Mouse (Mus musculus) midbrain, embryonic 13.5 days (tissue): Measurements from ENCODE around the gene Il33. TPM values are rescaled to one million over a fixed set of nuclear protein-coding genes. Genes with fewer than 3 reads are reported as not detected.
"Not testable (repeated sequence)": the region's sequence is repeated elsewhere in the genome, so short reads cannot be mapped to it uniquely, and the experiment has no call there.

Experiments used
- ATAC-seq: fragments of 200-750 bp; cut with Nextera tagmentation; 2 replicates; pipeline ENCODE4 v1.8.0; 2017; ENCODE audit warnings: mild to moderate bottlenecking, moderate TSS enrichment, moderate library complexity
- H3K27ac ChIP-seq: fragments of 300-500 bp; sonication (generic); 2 replicates; pipeline ENCODE4 v1.5.1; 2015; ENCODE audit warnings: inconsistent platforms, mild to moderate bottlenecking, moderate library complexity
- H3K27me3 ChIP-seq: fragments of 300-500 bp; sonication (generic); 2 replicates; pipeline ENCODE4 v1.6.1; 2015; ENCODE audit warnings: mild to moderate bottlenecking, inconsistent platforms
- H3K36me3 ChIP-seq: fragments of 300-500 bp; sonication (generic); 2 replicates; pipeline ENCODE4 v1.6.1; 2015; ENCODE audit warnings: mild to moderate bottlenecking, inconsistent platforms
- H3K4me1 ChIP-seq: fragments of 300-500 bp; sonication (generic); replicated peaks from 2 replicates; pipeline ENCODE4 v1.6.1; 2015; ENCODE audit warnings: inconsistent platforms
- H3K4me2 ChIP-seq: fragments of 300-500 bp; sonication (generic); replicated peaks from 2 replicates; pipeline ENCODE4 v1.6.1; 2015; ENCODE audit warnings: moderate library complexity, mild to moderate bottlenecking, inconsistent platforms
- H3K4me3 ChIP-seq: fragments of 300-500 bp; sonication (generic); replicated peaks from 2 replicates; pipeline ENCODE4 v1.5.1; 2015; ENCODE audit warnings: mild to moderate bottlenecking, inconsistent platforms
- H3K9ac ChIP-seq: fragments of 300-500 bp; sonication (generic); replicated peaks from 2 replicates; pipeline ENCODE4 v1.6.1; 2015; ENCODE audit warnings: mild to moderate bottlenecking, inconsistent platforms
- H3K9me3 ChIP-seq: fragments of 300-500 bp; sonication (generic); 2 replicates; pipeline ENCODE4 v1.6.1; 2016; ENCODE audit warnings: mild to moderate bottlenecking, inconsistent platforms
- WGBS: fragments of 180-500 bp; shearing (Covaris S2); methylation state at CpG from one replicate; pipeline ENCODE4 v1.1.7; 2015; 5-methylcytosine and 5-hydroxymethylcytosine counted together
- polyA plus RNA-seq: library from polyadenylated mRNA; unstranded; fragments of >200 nt; fragmentation: Nextera tagmentation; extraction: Ambion mirVana; gene quantifications from 2 replicates; pipeline ENCODE4 v1.2.1, GENCODE M21; 2015

The Il33 gene
- polyA plus RNA-seq, 1 experiment from 2014 or later, result 0.22 TPM

GRCm38 (mm10) chr19:29942358-29942757, 17.4 kb downstream of the Il33 start:
- no peak for ATAC-seq
- H3K4me2 ChIP-seq, result no peak overlapping the region
- H3K4me3 ChIP-seq, result no peak overlapping the region
- peaks cover 19% of the 10 kb centered on the region for H3K4me1 ChIP-seq
- no peaks in the 10 kb centered on the region for H3K9me3 ChIP-seq
- no peaks in the 10 kb centered on the region for H3K36me3 ChIP-seq
- no peak overlapping the region for H3K27ac ChIP-seq
- WGBS, result 75% methylated on average over 6 of the region's 6 CpGs
- H3K9ac ChIP-seq, result no peak overlapping the region
- H3K27me3 ChIP-seq, result no peaks in the 10 kb centered on the region

GRCm38 (mm10) chr19:29944426-29944825, 19.5 kb downstream of the Il33 start:
- ATAC-seq, result no peak
- H3K4me3 ChIP-seq, result no peak overlapping the region
- H3K27ac ChIP-seq, result no peak overlapping the region
- peaks cover 32% of the 10 kb centered on the region for H3K4me1 ChIP-seq
- H3K9me3 ChIP-seq, result no peaks in the 10 kb centered on the region
- no peak overlapping the region for H3K4me2 ChIP-seq
- no peaks in the 10 kb centered on the region for H3K36me3 ChIP-seq
- no peak overlapping the region for H3K9ac ChIP-seq
- H3K27me3 ChIP-seq, result no peaks in the 10 kb centered on the region
- WGBS, result 90% methylated on average over 5 of the region's 5 CpGs

GRCm38 (mm10) chr19:29944935-29945334, 20.0 kb downstream of the Il33 start:
- not testable (repeated sequence) for H3K4me2 ChIP-seq, H3K27me3 ChIP-seq, H3K36me3 ChIP-seq, H3K27ac ChIP-seq, H3K4me3 ChIP-seq, ATAC-seq, H3K9ac ChIP-seq, H3K9me3 ChIP-seq
- peaks cover 32% of the 10 kb centered on the region for H3K4me1 ChIP-seq
- WGBS, result 87% methylated on average over 4 of the region's 4 CpGs

- Histone ChIP-seq H3K36me3 (no peaks in the 10 kb centered on the region), H3K4me2 (no peak overlapping the region), H3K27me3 (no peaks in the 10 kb centered on the region), H3K9me3 (no peaks in the 10 kb centered on the region), H3K4me3 (no peak overlapping the region), H3K9ac (no peak overlapping the region), H3K27ac (no peak overlapping the region), H3K4me1 (peaks cover 32% of the 10 kb centered on the region)
- WGBS, result 5% methylated on average over 11 of the region's 11 CpGs
- no peak for ATAC-seq
Measured at GRCm38 (mm10) chr19:29945557-29946422, 20.9 kb downstream of the Il33 start.

- no peaks in the 10 kb centered on the region for H3K27me3 ChIP-seq
- no peak overlapping the region for H3K4me2 ChIP-seq
- H3K4me1 ChIP-seq, result peaks cover 32% of the 10 kb centered on the region
- H3K9me3 ChIP-seq, result no peaks in the 10 kb centered on the region
- no peak overlapping the region for H3K9ac ChIP-seq
- ATAC-seq, result no peak
- no peaks in the 10 kb centered on the region for H3K36me3 ChIP-seq
- no peak overlapping the region for H3K27ac ChIP-seq
- H3K4me3 ChIP-seq, result no peak overlapping the region
Measured at GRCm38 (mm10) chr19:29946423-29946716, 21.5 kb downstream of the Il33 start.

- 45% methylated on average over 9 of the region's 9 CpGs for WGBS
- Histone ChIP-seq H3K4me1 (peaks cover 32% of the 10 kb centered on the region), H3K27me3 (no peaks in the 10 kb centered on the region), H3K27ac (no peak overlapping the region), H3K4me2 (no peak overlapping the region), H3K9me3 (no peaks in the 10 kb centered on the region), H3K4me3 (no peak overlapping the region), H3K9ac (no peak overlapping the region), H3K36me3 (no peaks in the 10 kb centered on the region)
- ATAC-seq, result no peak
Measured at GRCm38 (mm10) chr19:29947056-29947455, 22.1 kb downstream of the Il33 start.

- H3K27ac ChIP-seq, result no peak overlapping the region
Measured at GRCm38 (mm10) chr19:29947891-29948801, 23.2 kb downstream of the Il33 start.

GRCm38 (mm10) chr19:29952538-29952937, 27.6 kb downstream of the Il33 start:
- H3K4me2 ChIP-seq, result no peak overlapping the region
- no peak overlapping the region for H3K9ac ChIP-seq
- H3K9me3 ChIP-seq, result no peaks in the 10 kb centered on the region
- H3K4me3 ChIP-seq, result no peak overlapping the region
- 94% methylated on average over 5 of the region's 5 CpGs for WGBS
- ATAC-seq, result no peak
- H3K4me1 ChIP-seq, result peaks cover 13% of the 10 kb centered on the region
- no peaks in the 10 kb centered on the region for H3K36me3 ChIP-seq
- H3K27me3 ChIP-seq, result no peaks in the 10 kb centered on the region
- H3K27ac ChIP-seq, result no peak overlapping the region

More at GRCm38 (mm10) chr19:29947891-29948801, 23.2 kb downstream of the Il33 start:
- H3K27me3 ChIP-seq, result no peaks in the 10 kb centered on the region
- ATAC-seq, result peak; percentile 97
- no peaks in the 10 kb centered on the region for H3K36me3 ChIP-seq
- H3K9ac ChIP-seq, result peak overlapping the region; percentile 50
- H3K4me1 ChIP-seq, result peaks cover 32% of the 10 kb centered on the region
- peak overlapping the region; percentile 34 for H3K4me3 ChIP-seq
- no peaks in the 10 kb centered on the region for H3K9me3 ChIP-seq
- H3K4me2 ChIP-seq, result peak overlapping the region; percentile 61
- 20% methylated on average over 25 of the region's 25 CpGs for WGBS

GRCm38 (mm10) chr19:29953833-29954232, 28.9 kb downstream of the Il33 start:
- Histone ChIP-seq H3K4me3 (no peak overlapping the region), H3K9me3 (no peaks in the 10 kb centered on the region), H3K36me3 (no peaks in the 10 kb centered on the region), H3K27ac (no peak overlapping the region), H3K27me3 (no peaks in the 10 kb centered on the region), H3K4me2 (no peak overlapping the region), H3K9ac (no peak overlapping the region), H3K4me1 (peaks cover 2% of the 10 kb centered on the region)
- WGBS, result 95% methylated on average over 3 of the region's 3 CpGs
- no peak for ATAC-seq

GRCm38 (mm10) chr19:29955454-29955853, 30.5 kb downstream of the Il33 start:
- WGBS, result 83% methylated on average over 2 of the region's 2 CpGs
- Histone ChIP-seq H3K36me3 (no peaks in the 10 kb centered on the region), H3K4me2 (no peak overlapping the region), H3K4me3 (no peak overlapping the region), H3K27ac (no peak overlapping the region), H3K4me1 (no peaks in the 10 kb centered on the region), H3K27me3 (no peaks in the 10 kb centered on the region), H3K9ac (no peak overlapping the region), H3K9me3 (no peaks in the 10 kb centered on the region)
- no peak for ATAC-seq

GRCm38 (mm10) chr19:29960906-29961305, 36.0 kb downstream of the Il33 start:
- Histone ChIP-seq H3K4me2 (no peak overlapping the region), H3K9ac (no peak overlapping the region), H3K4me1 (no peaks in the 10 kb centered on the region), H3K4me3 (no peak overlapping the region), H3K36me3 (no peaks in the 10 kb centered on the region), H3K27me3 (no peaks in the 10 kb centered on the region), H3K9me3 (0 out of 2 replicates have a peak, but pooled peaks cover 5% of the 10 kb centered on the region), H3K27ac (no peak overlapping the region)
- 85% methylated on average over 4 of the region's 4 CpGs for WGBS
- ATAC-seq, result no peak

- Histone ChIP-seq H3K9ac (no peak overlapping the region), H3K9me3 (0 out of 2 replicates have a peak, but pooled peaks cover 6% of the 10 kb centered on the region), H3K4me2 (no peak overlapping the region), H3K36me3 (no peaks in the 10 kb centered on the region), H3K27me3 (no peaks in the 10 kb centered on the region), H3K4me1 (no peaks in the 10 kb centered on the region), H3K4me3 (no peak overlapping the region), H3K27ac (no peak overlapping the region)
- WGBS, result 91% methylated on average over 6 of the region's 6 CpGs
- no peak for ATAC-seq
Measured at GRCm38 (mm10) chr19:29961842-29962241, 36.9 kb downstream of the Il33 start.
